ENCODE assay signal across 31 mouse cellular contexts in genomic region chr5:142332744-142333143, GRCm38 (mm10).
"Had no signal": no experiment of that assay in that cellular context is flagged by ENCODE, and none has a peak within 500 bp of the region (broad histone marks: within the 10 kb centered on the region; RNA-seq: fewer than 3 reads in every experiment).

No protein-coding gene starts in this region.

- H3K4me2 ChIP-seq: limb, embryonic 12.5 days; limb, embryonic 13.5 days; limb, embryonic 15.5 days; liver, embryonic 11.5 days; liver, embryonic 12.5 days; liver, embryonic 13.5 days; liver, embryonic 15.5 days; lung, embryonic 14.5 days; lung, embryonic 15.5 days; midbrain, embryonic 11.5 days; midbrain, embryonic 12.5 days; midbrain, embryonic 13.5 days; midbrain, embryonic 15.5 days had no signal

- DNase-seq: left cerebral cortex, postnatal 4 days; liver; liver, embryonic 13.5 days; liver, postnatal 0 days; lung, adult 18-20 months; lung, adult 2 months; lung, embryonic 14.5 days; lung, postnatal 10 days; lung, postnatal 14 days; lung, postnatal 36 days; lung, postnatal 4 days; midbrain, embryonic 14.5 days had no signal

- H3K9me3 ChIP-seq: limb, embryonic 10.5 days; limb, embryonic 12.5 days; limb, embryonic 13.5 days; limb, embryonic 15.5 days; liver, embryonic 12.5 days; liver, embryonic 13.5 days; liver, embryonic 15.5 days; lung, embryonic 15.5 days; megakaryocyte, embryonic 14.5 days; midbrain, embryonic 10.5 days; midbrain, embryonic 12.5 days; midbrain, embryonic 13.5 days; midbrain, embryonic 15.5 days had no signal

- H3K9ac ChIP-seq: limb, embryonic 12.5 days; limb, embryonic 13.5 days; limb, embryonic 15.5 days; liver, embryonic 12.5 days; liver, embryonic 13.5 days; liver, embryonic 14.5 days; liver, embryonic 15.5 days; liver, postnatal 0 days; lung, embryonic 14.5 days; lung, embryonic 15.5 days; midbrain, embryonic 12.5 days; midbrain, embryonic 13.5 days; midbrain, embryonic 15.5 days had no signal

- H3K36me3 ChIP-seq: limb, embryonic 10.5 days; limb, embryonic 12.5 days; limb, embryonic 13.5 days; limb, embryonic 15.5 days; liver, embryonic 12.5 days; liver, embryonic 13.5 days; liver, embryonic 15.5 days; lung, embryonic 15.5 days; midbrain, embryonic 10.5 days; midbrain, embryonic 12.5 days; midbrain, embryonic 13.5 days; midbrain, embryonic 15.5 days had no signal

- H3K27me3 ChIP-seq: limb, embryonic 12.5 days; limb, embryonic 13.5 days; limb, embryonic 15.5 days; liver, embryonic 12.5 days; liver, embryonic 13.5 days; liver, embryonic 15.5 days; lung, embryonic 15.5 days; midbrain, embryonic 12.5 days; midbrain, embryonic 13.5 days; midbrain, embryonic 15.5 days had no signal

- ATAC-seq: liver, embryonic 12.5 days; liver, postnatal 0 days; lung, postnatal 0 days; midbrain, embryonic 13.5 days; midbrain, embryonic 15.5 days; midbrain, embryonic 16.5 days had no signal

- H3K27ac ChIP-seq: limb, embryonic 10.5 days; limb, embryonic 12.5 days; limb, embryonic 13.5 days; limb, embryonic 15.5 days; liver, embryonic 12.5 days; liver, embryonic 13.5 days; liver, embryonic 14.5 days; liver, embryonic 15.5 days; lung, embryonic 15.5 days; macrophage; midbrain, embryonic 10.5 days; midbrain, embryonic 12.5 days; midbrain, embryonic 13.5 days; midbrain, embryonic 15.5 days had no signal

- H3K4me3 ChIP-seq: limb, embryonic 10.5 days; limb, embryonic 12.5 days; limb, embryonic 13.5 days; limb, embryonic 15.5 days; liver, embryonic 12.5 days; liver, embryonic 13.5 days; liver, embryonic 15.5 days; lung, embryonic 15.5 days; megakaryocyte, embryonic 14.5 days; midbrain, embryonic 10.5 days; midbrain, embryonic 12.5 days; midbrain, embryonic 13.5 days; midbrain, embryonic 15.5 days; myocyte had no signal

- H3K4me1 ChIP-seq: limb, embryonic 12.5 days; limb, embryonic 13.5 days; limb, embryonic 15.5 days; liver, embryonic 12.5 days; liver, embryonic 13.5 days; liver, embryonic 15.5 days; megakaryocyte, embryonic 14.5 days; midbrain, embryonic 12.5 days; midbrain, embryonic 13.5 days; midbrain, embryonic 15.5 days had no signal
